ENCODE assay signal across 16 mouse cellular contexts in genomic region chr1:177645897-177646535, GRCm38 (mm10).
DNase-seq lines count a peak whose midpoint lies in the region; ATAC-seq lines count a peak whose summit lies in the region.
"Had no signal": no experiment of that assay in that cellular context is flagged by ENCODE, and none has a peak within 500 bp of the region (broad histone marks: within the 10 kb centered on the region; RNA-seq: fewer than 3 reads in every experiment).

No protein-coding gene starts in this region.

- H3K9me3 ChIP-seq in limb, embryonic 15.5 days = no peaks in the 10 kb centered on the region
- H3K9me3 ChIP-seq in limb, embryonic 10.5 days (replicated peaks) = no peaks in the 10 kb centered on the region
- H3K9me3 ChIP-seq in hindbrain, embryonic 15.5 days = no peaks in the 10 kb centered on the region
- H3K9me3 ChIP-seq: heart, embryonic 10.5 days; limb, embryonic 12.5 days; lung, embryonic 15.5 days; megakaryocyte, embryonic 14.5 days had no signal

- ATAC-seq in limb, embryonic 15.5 days (ENCODE audit: insufficient number of reproducible peaks, low FRiP score, low TSS enrichment, low read depth) = peak; percentile 30; the same call in 1 of the 2 replicates
- peak; percentile 75 for ATAC-seq in hindbrain, embryonic 15.5 days (ENCODE audit: low FRiP score, low read depth)
- ATAC-seq in erythroid progenitor cell, adult 5-6 weeks (replicated peaks; ENCODE audit: low FRiP score, poor library complexity, severe bottlenecking) = no peak

- H3K27ac ChIP-seq in limb, embryonic 15.5 days = no peak overlapping the region
- no peak overlapping the region for H3K27ac ChIP-seq in limb, embryonic 10.5 days
- H3K27ac ChIP-seq in hindbrain, embryonic 15.5 days (replicated peaks) = peak overlapping the region; percentile 38; the same call in 1 of the 2 replicates
- H3K27ac ChIP-seq: heart, embryonic 10.5 days; limb, embryonic 12.5 days; lung, embryonic 15.5 days had no signal

- no peak overlapping the region for H3K4me3 ChIP-seq in limb, embryonic 15.5 days
- no peak overlapping the region for H3K4me3 ChIP-seq in limb, embryonic 10.5 days
- H3K4me3 ChIP-seq in hindbrain, embryonic 15.5 days = no peak overlapping the region
- H3K4me3 ChIP-seq: heart, embryonic 10.5 days; limb, embryonic 12.5 days; lung, embryonic 15.5 days; megakaryocyte, embryonic 14.5 days had no signal

- no peak overlapping the region for H3K9ac ChIP-seq in limb, embryonic 15.5 days
- no peak overlapping the region for H3K9ac ChIP-seq in hindbrain, embryonic 15.5 days
- H3K9ac ChIP-seq: limb, embryonic 12.5 days; lung, embryonic 15.5 days had no signal

- H3K27me3 ChIP-seq in limb, embryonic 15.5 days = no peaks in the 10 kb centered on the region
- no peaks in the 10 kb centered on the region for H3K27me3 ChIP-seq in limb, embryonic 10.5 days (ENCODE audit: low read depth, poor library complexity, severe bottlenecking)
- no peaks in the 10 kb centered on the region for H3K27me3 ChIP-seq in hindbrain, embryonic 15.5 days
- H3K27me3 ChIP-seq: limb, embryonic 12.5 days; lung, embryonic 15.5 days had no signal

- DNase-seq in cerebellum, adult 9-11 months = peak; percentile 44
- no peak for DNase-seq in cerebellum, adult 9-10 months
- DNase-seq in limb, embryonic 10.5 days (ENCODE audit: low spot score) = no peak
- peak; percentile 79 to 88 for DNase-seq in cerebellum, postnatal 10 days
- DNase-seq in spleen, postnatal 14 days (ENCODE audit: low spot score in 2 of 2) = no peak
- DNase-seq: adrenal gland, adult 8-10 months; kidney, adult 11 months; kidney, postnatal 36 days; right cerebral cortex, postnatal 14 days had no signal

- no peaks in the 10 kb centered on the region for H3K36me3 ChIP-seq in limb, embryonic 15.5 days
- no peaks in the 10 kb centered on the region for H3K36me3 ChIP-seq in limb, embryonic 10.5 days
- H3K36me3 ChIP-seq in hindbrain, embryonic 15.5 days = no peaks in the 10 kb centered on the region
- H3K36me3 ChIP-seq: heart, embryonic 10.5 days; limb, embryonic 12.5 days; lung, embryonic 15.5 days had no signal

- 75% methylated on average over 5 of the region's 5 CpGs for WGBS in limb, embryonic 15.5 days
- 83% methylated on average over 5 of the region's 5 CpGs for WGBS in limb, embryonic 10.5 days
- 53% methylated on average over 5 of the region's 5 CpGs for WGBS in hindbrain, embryonic 15.5 days

- no peak overlapping the region for H3K4me2 ChIP-seq in limb, embryonic 15.5 days
- H3K4me2 ChIP-seq in hindbrain, embryonic 15.5 days = no peak overlapping the region
- H3K4me2 ChIP-seq: limb, embryonic 12.5 days; lung, embryonic 15.5 days had no signal

- H3K4me1 ChIP-seq in limb, embryonic 15.5 days = 0 out of 2 replicates have a peak, but pooled peaks cover 7% of the 10 kb centered on the region
- peaks cover 8% of the 10 kb centered on the region for H3K4me1 ChIP-seq in limb, embryonic 10.5 days
- H3K4me1 ChIP-seq in hindbrain, embryonic 15.5 days (replicated peaks) = peaks cover 2% of the 10 kb centered on the region
- H3K4me1 ChIP-seq: megakaryocyte, embryonic 14.5 days had no signal

Comparison
In these comparisons a context has a peak if more than half of its experiments do, and no peak if none do; other contexts are left out.
1. DNase-seq: peak in cerebellum, adult 9-11 months (single experiment) and cerebellum, postnatal 10 days (2 of 2); none in cerebellum, adult 9-10 months (single experiment), limb, embryonic 10.5 days (single experiment) and spleen, postnatal 14 days (0 of 2).